Mouse (Mus musculus) heart, embryonic 14.5 days (tissue): ENCODE results near the gene Pik3c2b. TPM values are rescaled to one million over a fixed set of nuclear protein-coding genes. Genes with fewer than 3 reads are reported as not detected.
"Not testable (repeated sequence)": the region's sequence is repeated elsewhere in the genome, so short reads cannot be mapped to it uniquely, and the experiment has no call there.

ENCODE experiments used
- ATAC-seq: fragments of 200-750 bp; cut with Nextera tagmentation; 2 replicates; pipeline ENCODE4 v1.8.0; 2017; ENCODE audit warnings: low read depth, moderate TSS enrichment; ENCODE audit not compliant: insufficient number of reproducible peaks, insufficient read depth, low FRiP score
- H3K27ac ChIP-seq, 2 experiments: fragments of 200-500 bp in 1 of 2; fragments of 300-500 bp in 1 of 2; sonication (generic) in 1 of 2; replicated peaks in 1 of 2; 2 replicates each; pipeline ENCODE4 v1.5.1; 2012 to 2014; ENCODE audit warnings: low read depth in 2 of 2, low read length in 2 of 2, control low read depth in 1 of 2, mild to moderate bottlenecking in 1 of 2, mixed read lengths in 1 of 2; ENCODE audit not compliant: control insufficient read depth in 1 of 2, insufficient read depth in 1 of 2
- H3K27me3 ChIP-seq: fragments of 300-500 bp; sonication (generic); 2 replicates; pipeline ENCODE4 v1.6.1; 2014; ENCODE audit warnings: mild to moderate bottlenecking, low read length, control low read depth; ENCODE audit not compliant: control insufficient read depth, insufficient read depth
- H3K36me3 ChIP-seq: fragments of 300-500 bp; sonication (generic); 2 replicates; pipeline ENCODE4 v1.6.1; 2014; ENCODE audit warnings: mild to moderate bottlenecking, control low read depth, low read length, mixed read lengths; ENCODE audit not compliant: control insufficient read depth, insufficient read depth
- H3K4me1 ChIP-seq, 2 experiments: fragments of 200-500 bp in 1 of 2; fragments of 300-500 bp in 1 of 2; sonication (generic) in 1 of 2; 2 replicates each; pipeline ENCODE4 v1.6.1; 2012 to 2014; ENCODE audit warnings: low read length in 2 of 2, control low read depth in 1 of 2, mixed read lengths in 1 of 2; ENCODE audit not compliant: control insufficient read depth in 2 of 2, insufficient read depth in 2 of 2
- H3K4me2 ChIP-seq: fragments of 300-500 bp; sonication (generic); 2 replicates; pipeline ENCODE4 v1.6.1; 2014; ENCODE audit warnings: mild to moderate bottlenecking, low read length
- H3K4me3 ChIP-seq, 2 experiments: fragments of 200-500 bp in 1 of 2; fragments of 300-500 bp in 1 of 2; sonication (generic) in 1 of 2; 2 replicates each; pipeline ENCODE4 v1.5.1; 2012 to 2014; ENCODE audit warnings: low read length in 2 of 2, mild to moderate bottlenecking in 2 of 2, control low read depth in 1 of 2, low read depth in 1 of 2, moderate library complexity in 1 of 2; ENCODE audit not compliant: control insufficient read depth in 1 of 2, insufficient read depth in 1 of 2
- H3K9ac ChIP-seq: fragments of 300-500 bp; sonication (generic); 2 replicates; pipeline ENCODE4 v1.6.1; 2014; ENCODE audit warnings: mild to moderate bottlenecking, low read length
- H3K9me3 ChIP-seq: fragments of 300-500 bp; sonication (generic); 2 replicates; pipeline ENCODE4 v1.6.1; 2016; ENCODE audit warnings: low read length, control low read depth; ENCODE audit not compliant: control insufficient read depth
- WGBS: fragments of 180-500 bp; shearing (Covaris S2); extraction: QIAGEN DNeasy Blood & Tissue Kit; methylation state at CpG from one replicate; pipeline ENCODE4 v1.1.7; 2014; 5-methylcytosine and 5-hydroxymethylcytosine counted together
- polyA plus RNA-seq: library from polyadenylated mRNA; unstranded; fragments of >200 nt; fragmentation: Nextera tagmentation; extraction: Ambion mirVana; gene quantifications from 2 replicates; pipeline ENCODE4 v1.2.1, GENCODE M21; 2014

The Pik3c2b gene
- polyA plus RNA-seq, 1 experiment from 2014 or later: 12.8 TPM

- no peaks in the 10 kb centered on the region for H3K9me3 ChIP-seq
- no peak overlapping the region for H3K27ac ChIP-seq
- H3K36me3 ChIP-seq: peaks cover 55% of the 10 kb centered on the region
- H3K4me1 ChIP-seq: no peaks in the 10 kb centered on the region
- H3K9ac ChIP-seq: no peak overlapping the region
- no peak overlapping the region for H3K4me3 ChIP-seq
- ATAC-seq: no peak
- no peaks in the 10 kb centered on the region for H3K27me3 ChIP-seq
- WGBS: 88% methylated on average over 2 of the region's 2 CpGs
- H3K4me2 ChIP-seq: no peak overlapping the region
These were observed 26.9 kb upstream of the Pik3c2b start for GRCm38 (mm10) chr1:133018580-133018979.

GRCm38 (mm10) chr1:133019312-133019711 lies 26.2 kb upstream of the Pik3c2b start:
- no peak for ATAC-seq

GRCm38 (mm10) chr1:133020137-133020894 lies 25.2 kb upstream of the Pik3c2b start:
- Histone ChIP-seq H3K27me3 (no peaks in the 10 kb centered on the region), H3K4me3 (no peak overlapping the region), H3K36me3 (peaks cover 39% of the 10 kb centered on the region), H3K4me1 (peaks cover 2 to 6% of the 10 kb centered on the region in 2 experiments; a peak in 2 of 4 replicates), H3K27ac (no peak overlapping the region), H3K9ac (no peak overlapping the region), H3K9me3 (no peaks in the 10 kb centered on the region), H3K4me2 (no peak overlapping the region)
- 79% methylated on average over 3 of the region's 3 CpGs for WGBS
- ATAC-seq: no peak

More at GRCm38 (mm10) chr1:133019312-133019711, 26.2 kb upstream of the Pik3c2b start:
- Histone ChIP-seq H3K27me3 (no peaks in the 10 kb centered on the region), H3K27ac (no peak overlapping the region), H3K9ac (no peak overlapping the region), H3K4me1 (peaks cover under 1 to 4% of the 10 kb centered on the region in 2 experiments; a peak in 2 of 4 replicates), H3K4me2 (no peak overlapping the region), H3K4me3 (no peak overlapping the region), H3K36me3 (peaks cover 49% of the 10 kb centered on the region), H3K9me3 (no peaks in the 10 kb centered on the region)

GRCm38 (mm10) chr1:133021391-133021790 lies 24.1 kb upstream of the Pik3c2b start:
- no peaks in the 10 kb centered on the region for H3K27me3 ChIP-seq
- no peak overlapping the region for H3K9ac ChIP-seq
- no peaks in the 10 kb centered on the region for H3K9me3 ChIP-seq
- H3K4me3 ChIP-seq: no peak overlapping the region
- peaks cover 29% of the 10 kb centered on the region for H3K36me3 ChIP-seq
- H3K4me1 ChIP-seq: peaks cover 2 to 6% of the 10 kb centered on the region in 2 experiments; a peak in 2 of 4 replicates
- WGBS: 92% methylated on average over 7 of the region's 7 CpGs
- H3K4me2 ChIP-seq: no peak overlapping the region
- no peak overlapping the region for H3K27ac ChIP-seq
- no peak for ATAC-seq

- peaks cover 23% of the 10 kb centered on the region for H3K36me3 ChIP-seq
- not testable (repeated sequence) for H3K4me3 ChIP-seq, H3K4me1 ChIP-seq, H3K27me3 ChIP-seq, H3K9me3 ChIP-seq, H3K27ac ChIP-seq, H3K9ac ChIP-seq, H3K4me2 ChIP-seq, ATAC-seq
- WGBS: 94% methylated on average over 2 of the region's 2 CpGs
These were observed 23.5 kb upstream of the Pik3c2b start for GRCm38 (mm10) chr1:133021971-133022370.

- 85% methylated on average over 3 of the region's 3 CpGs for WGBS
- not testable (repeated sequence) for ATAC-seq, H3K27ac ChIP-seq, H3K4me3 ChIP-seq, H3K9me3 ChIP-seq, H3K27me3 ChIP-seq, H3K9ac ChIP-seq, H3K4me1 ChIP-seq, H3K36me3 ChIP-seq
- peak overlapping the region; percentile 78 for H3K4me2 ChIP-seq
These were observed 21.7 kb upstream of the Pik3c2b start for GRCm38 (mm10) chr1:133023723-133024122.

- 34% methylated on average over 7 of the region's 7 CpGs for WGBS
- peaks cover 4% of the 10 kb centered on the region; the same call in 1 of the 2 replicates for H3K36me3 ChIP-seq
- no peaks in the 10 kb centered on the region for H3K9me3 ChIP-seq
- peak overlapping the region; percentile 78 for H3K4me2 ChIP-seq
- H3K4me3 ChIP-seq: peak overlapping the region; percentile 82 to 93
- H3K9ac ChIP-seq: peak overlapping the region; percentile 98
- peaks cover 2 to 6% of the 10 kb centered on the region in 2 experiments; a peak in 2 of 4 replicates for H3K4me1 ChIP-seq
- H3K27ac ChIP-seq: peak overlapping the region in 1 of 2 experiments; percentile 92; a peak in 2 of 4 replicates
- H3K27me3 ChIP-seq: no peaks in the 10 kb centered on the region
- ATAC-seq: no peak
These were observed 21.0 kb upstream of the Pik3c2b start for GRCm38 (mm10) chr1:133024426-133024825.
